Mouse (Mus musculus): ENCODE results near the gene Tbk1. TPM values are rescaled to one million over a fixed set of nuclear protein-coding genes. Genes with fewer than 3 reads are reported as not detected.
A peak's percentile ranks its signal among the peaks of the same experiment; 100 is the strongest.

The Tbk1 gene
- polyA plus RNA-seq (2014; fragmentation: Nextera tagmentation; extraction: Ambion mirVana) = 21.2 and 37.5 TPM in 2 replicates

- Histone ChIP-seq H3K9me3 (ENCODE audit: control insufficient read depth, low read length) (no peaks in the 10 kb centered on the region), H3K27ac (ENCODE audit: low read depth, low read length) (peak within 1 kb of the TSS; percentile 62), H3K27me3 (ENCODE audit: control insufficient read depth, insufficient read depth, low read length) (no peaks in the 10 kb centered on the region), H3K4me2 (replicated peaks; ENCODE audit: low read depth, low read length) (peak within 1 kb of the TSS; percentile 57), H3K9ac (ENCODE audit: low read depth, low read length) (peak within 1 kb of the TSS; percentile 92), H3K4me1 (ENCODE audit: control insufficient read depth, insufficient read depth, low read length) (peaks cover 9% of the 10 kb centered on the region; the same call in 1 of the 2 replicates), H3K36me3 (ENCODE audit: control insufficient read depth, insufficient read depth, low read length) (peaks cover 31% of the 10 kb centered on the region), H3K4me3 (ENCODE audit: low read length) (peak within 1 kb of the TSS; percentile 85)
- under 1% methylated on average over 42 of the region's 58 CpGs for WGBS
- peak; percentile 98 for ATAC-seq (ENCODE audit: low FRiP score, low TSS enrichment)
Measured at GRCm38 (mm10) chr10:121586675-121587370, at the start of gene Tbk1. Gene Tbk1, minus strand, starts transcription at chr10:121586787.

GRCm38 (mm10) chr10:121636276-121636675 is 49.7 kb upstream of the Tbk1 start:
- Histone ChIP-seq H3K36me3 (ENCODE audit: control insufficient read depth, insufficient read depth, low read length) (no peaks in the 10 kb centered on the region), H3K4me2 (replicated peaks; ENCODE audit: low read depth, low read length) (no peak overlapping the region), H3K4me3 (ENCODE audit: low read length) (no peak overlapping the region), H3K9me3 (ENCODE audit: control insufficient read depth, low read length) (no peaks in the 10 kb centered on the region), H3K27me3 (ENCODE audit: control insufficient read depth, insufficient read depth, low read length) (no peaks in the 10 kb centered on the region), H3K9ac (ENCODE audit: low read depth, low read length) (no peak overlapping the region), H3K27ac (ENCODE audit: low read depth, low read length) (no peak overlapping the region), H3K4me1 (ENCODE audit: control insufficient read depth, insufficient read depth, low read length) (peaks cover 3% of the 10 kb centered on the region; the same call in 1 of the 2 replicates)
- 90% methylated on average over 6 of the region's 6 CpGs for WGBS
- no peak for ATAC-seq (ENCODE audit: low FRiP score, low TSS enrichment)

GRCm38 (mm10) chr10:121634159-121634558 is 47.6 kb upstream of the Tbk1 start:
- no peak overlapping the region for H3K27ac ChIP-seq (ENCODE audit: low read depth, low read length)
- no peaks in the 10 kb centered on the region for H3K36me3 ChIP-seq (ENCODE audit: control insufficient read depth, insufficient read depth, low read length)
- no peak overlapping the region for H3K9ac ChIP-seq (ENCODE audit: low read depth, low read length)
- H3K27me3 ChIP-seq (ENCODE audit: control insufficient read depth, insufficient read depth, low read length) = no peaks in the 10 kb centered on the region
- WGBS = 48% methylated on average over 1 of the region's 1 CpGs
- ATAC-seq (ENCODE audit: low FRiP score, low TSS enrichment) = no peak
- no peaks in the 10 kb centered on the region for H3K4me1 ChIP-seq (ENCODE audit: control insufficient read depth, insufficient read depth, low read length)
- H3K9me3 ChIP-seq (ENCODE audit: control insufficient read depth, low read length) = no peaks in the 10 kb centered on the region
- no peak overlapping the region for H3K4me2 ChIP-seq (replicated peaks; ENCODE audit: low read depth, low read length)
- H3K4me3 ChIP-seq (ENCODE audit: low read length) = no peak overlapping the region

- Histone ChIP-seq H3K9me3 (ENCODE audit: control insufficient read depth, low read length) (no peaks in the 10 kb centered on the region), H3K4me3 (ENCODE audit: low read length) (no peak overlapping the region), H3K36me3 (ENCODE audit: control insufficient read depth, insufficient read depth, low read length) (no peaks in the 10 kb centered on the region), H3K4me2 (replicated peaks; ENCODE audit: low read depth, low read length) (no peak overlapping the region), H3K4me1 (ENCODE audit: control insufficient read depth, insufficient read depth, low read length) (peaks cover 9% of the 10 kb centered on the region), H3K9ac (ENCODE audit: low read depth, low read length) (no peak overlapping the region), H3K27ac (ENCODE audit: low read depth, low read length) (no peak overlapping the region), H3K27me3 (ENCODE audit: control insufficient read depth, insufficient read depth, low read length) (no peaks in the 10 kb centered on the region)
- ATAC-seq (ENCODE audit: low FRiP score, low TSS enrichment) = no peak
- WGBS = 91% methylated on average over 6 of the region's 6 CpGs
Measured at GRCm38 (mm10) chr10:121628561-121629040, 42.0 kb upstream of the Tbk1 start.

- Histone ChIP-seq H3K4me1 (ENCODE audit: control insufficient read depth, insufficient read depth, low read length) (peaks cover 9% of the 10 kb centered on the region), H3K36me3 (ENCODE audit: control insufficient read depth, insufficient read depth, low read length) (peaks cover 3% of the 10 kb centered on the region), H3K27ac (ENCODE audit: low read depth, low read length) (no peak overlapping the region), H3K9me3 (ENCODE audit: control insufficient read depth, low read length) (no peaks in the 10 kb centered on the region), H3K27me3 (ENCODE audit: control insufficient read depth, insufficient read depth, low read length) (no peaks in the 10 kb centered on the region), H3K4me3 (ENCODE audit: low read length) (peak overlapping the region; percentile 70; the same call in 1 of the 2 replicates), H3K4me2 (replicated peaks; ENCODE audit: low read depth, low read length) (peak overlapping the region; percentile 48), H3K9ac (ENCODE audit: low read depth, low read length) (no peak overlapping the region)
- 85% methylated on average over 10 of the region's 10 CpGs for WGBS
- no peak for ATAC-seq (ENCODE audit: low FRiP score, low TSS enrichment)
Measured at GRCm38 (mm10) chr10:121627216-121627852, 40.7 kb upstream of the Tbk1 start.

- peak within 1 kb of the TSS; percentile 77 for H3K9ac ChIP-seq (ENCODE audit: low read depth, low read length)
- H3K4me2 ChIP-seq (replicated peaks; ENCODE audit: low read depth, low read length) = peak within 1 kb of the TSS; percentile 57
- H3K9me3 ChIP-seq (ENCODE audit: control insufficient read depth, low read length) = no peaks in the 10 kb centered on the region
- WGBS = under 1% methylated on average over 43 of the region's 70 CpGs
- H3K36me3 ChIP-seq (ENCODE audit: control insufficient read depth, insufficient read depth, low read length) = peaks cover 12% of the 10 kb centered on the region
- peaks cover 9% of the 10 kb centered on the region for H3K4me1 ChIP-seq (ENCODE audit: control insufficient read depth, insufficient read depth, low read length)
- no peaks in the 10 kb centered on the region for H3K27me3 ChIP-seq (ENCODE audit: control insufficient read depth, insufficient read depth, low read length)
- peak within 1 kb of the TSS; percentile 70 for H3K4me3 ChIP-seq (ENCODE audit: low read length)
- peak; percentile 100 for ATAC-seq (ENCODE audit: low FRiP score, low TSS enrichment)
- H3K27ac ChIP-seq (ENCODE audit: low read depth, low read length) = peak within 1 kb of the TSS; percentile 86
Measured at GRCm38 (mm10) chr10:121626186-121626882, 39.7 kb upstream of the Tbk1 start, which contains the start of gene Xpot. Gene Xpot, minus strand, starts transcription at chr10:121626332.

- WGBS = under 1% methylated on average over 41 of the region's 41 CpGs
- H3K9ac ChIP-seq (ENCODE audit: low read depth, low read length) = peak overlapping the region; percentile 77
- H3K27me3 ChIP-seq (ENCODE audit: control insufficient read depth, insufficient read depth, low read length) = no peaks in the 10 kb centered on the region
- peak overlapping the region; percentile 86 for H3K27ac ChIP-seq (ENCODE audit: low read depth, low read length)
- peak overlapping the region; percentile 57 for H3K4me2 ChIP-seq (replicated peaks; ENCODE audit: low read depth, low read length)
- ATAC-seq (ENCODE audit: low FRiP score, low TSS enrichment) = no peak
- H3K36me3 ChIP-seq (ENCODE audit: control insufficient read depth, insufficient read depth, low read length) = peaks cover 19% of the 10 kb centered on the region
- H3K4me1 ChIP-seq (ENCODE audit: control insufficient read depth, insufficient read depth, low read length) = peaks cover 9% of the 10 kb centered on the region
- H3K9me3 ChIP-seq (ENCODE audit: control insufficient read depth, low read length) = no peaks in the 10 kb centered on the region
- peak overlapping the region; percentile 70 for H3K4me3 ChIP-seq (ENCODE audit: low read length)
Measured at GRCm38 (mm10) chr10:121625407-121626185, 39.0 kb upstream of the Tbk1 start.

- peak overlapping the region; percentile 57 for H3K4me2 ChIP-seq (replicated peaks; ENCODE audit: low read depth, low read length)
- WGBS = 17% methylated on average over 9 of the region's 9 CpGs
- no peak for ATAC-seq (ENCODE audit: low FRiP score, low TSS enrichment)
- H3K4me3 ChIP-seq (ENCODE audit: low read length) = peak overlapping the region; percentile 70
- no peaks in the 10 kb centered on the region for H3K9me3 ChIP-seq (ENCODE audit: control insufficient read depth, low read length)
- no peak overlapping the region for H3K27ac ChIP-seq (ENCODE audit: low read depth, low read length)
- no peaks in the 10 kb centered on the region for H3K27me3 ChIP-seq (ENCODE audit: control insufficient read depth, insufficient read depth, low read length)
- H3K4me1 ChIP-seq (ENCODE audit: control insufficient read depth, insufficient read depth, low read length) = peaks cover 9% of the 10 kb centered on the region
- H3K9ac ChIP-seq (ENCODE audit: low read depth, low read length) = peak overlapping the region; percentile 77
- H3K36me3 ChIP-seq (ENCODE audit: control insufficient read depth, insufficient read depth, low read length) = peaks cover 25% of the 10 kb centered on the region
Measured at GRCm38 (mm10) chr10:121625006-121625405, 38.4 kb upstream of the Tbk1 start.
